Mouse (Mus musculus) C2C12 (cell line): ENCODE results near the gene Fgf11. TPM values are rescaled to one million over a fixed set of nuclear protein-coding genes. Genes with fewer than 3 reads are reported as not detected.

Experiments
- H3K27me3 ChIP-seq: one replicate; pipeline ENCODE4 v1.6.1; 2011; ENCODE audit not compliant: control insufficient read depth, insufficient read depth, insufficient read length
- H3K36me3 ChIP-seq: one replicate; pipeline ENCODE4 v1.6.1; 2011; ENCODE audit not compliant: control insufficient read depth, insufficient read depth
- H3K4me3 ChIP-seq: one replicate; pipeline ENCODE4 v1.5.1; 2011; ENCODE audit warnings: mild to moderate bottlenecking, control low read depth; ENCODE audit not compliant: poor library complexity, insufficient read depth, severe bottlenecking
- H3K79me2 ChIP-seq: one replicate; pipeline ENCODE4 v1.6.1; 2011; ENCODE audit not compliant: control insufficient read depth, insufficient read depth
- H3K79me3 ChIP-seq: one replicate; pipeline ENCODE4 v1.6.1; 2011; ENCODE audit warnings: low read depth, control low read depth
- H3ac ChIP-seq: one replicate; pipeline ENCODE3; 2011; ENCODE audit warnings: low read depth; ENCODE audit not compliant: control insufficient read depth, insufficient read length
- CEBPB ChIP-seq: IDR thresholded peaks from one replicate; pipeline ENCODE4 v1.6.1; 2011; ENCODE audit warnings: low read depth, mild to moderate bottlenecking, control low read depth, moderate library complexity
- CTCF ChIP-seq: IDR thresholded peaks from one replicate; pipeline ENCODE4 v1.5.1; 2011; ENCODE audit not compliant: control insufficient read depth, insufficient read depth, insufficient read length
- FOSL1 ChIP-seq: IDR thresholded peaks from one replicate; pipeline ENCODE4 v1.8.0; 2011; ENCODE audit warnings: mild to moderate bottlenecking, low read length; ENCODE audit not compliant: poor library complexity, insufficient read depth, severe bottlenecking
- MAX ChIP-seq: IDR thresholded peaks from one replicate; pipeline ENCODE4 v1.6.1; 2011; ENCODE audit warnings: mild to moderate bottlenecking, control low read depth
- MYOD1 ChIP-seq: IDR thresholded peaks from one replicate; pipeline ENCODE4 v1.6.1; 2011; ENCODE audit warnings: low read depth; ENCODE audit not compliant: control insufficient read depth, insufficient read length
- MYOG ChIP-seq: IDR thresholded peaks from one replicate; pipeline ENCODE4 v1.6.1; 2011; ENCODE audit not compliant: control insufficient read depth, insufficient read length; ENCODE audit errors: extremely low read depth
- USF1 ChIP-seq: IDR thresholded peaks from one replicate; pipeline ENCODE4 v1.6.1; 2011; ENCODE audit warnings: low read depth, mild to moderate bottlenecking, control low read depth, moderate library complexity
- polyA plus RNA-seq: library from polyadenylated mRNA; unstranded; fragments of >200 nt; fragmentation: generic; extraction: Trizol; gene quantifications from one replicate; pipeline ENCODE4 v1.2.1, GENCODE M21; 2012; ENCODE audit warnings: missing spikeins

Gene Fgf11
- polyA plus RNA-seq, 1 experiment = 4.2 TPM

- H3K79me2 ChIP-seq = peaks cover 18% of the 10 kb centered on the region
- no peak for TF ChIP-seq USF1
- TF ChIP-seq MYOD1 = no peak
- no peak for TF ChIP-seq FOSL1
- TF ChIP-seq CTCF = no peak
- no peak for TF ChIP-seq CEBPB
- TF ChIP-seq MYOG = no peak
- TF ChIP-seq MAX = no peak
- H3ac ChIP-seq = peak overlapping the region; percentile 10
- peak overlapping the region; percentile 76 for H3K4me3 ChIP-seq
- no peaks in the 10 kb centered on the region for H3K79me3 ChIP-seq
- H3K36me3 ChIP-seq = peaks cover 12% of the 10 kb centered on the region
- H3K27me3 ChIP-seq = no peaks in the 10 kb centered on the region
Observed at GRCm38 (mm10) chr11:69836703-69837576, 35.3 kb upstream of the Fgf11 start.

- Histone ChIP-seq H3K27me3 (no peaks in the 10 kb centered on the region), H3K4me3 (peak overlapping the region; percentile 6), H3K79me2 (peaks cover 18% of the 10 kb centered on the region), H3K79me3 (no peaks in the 10 kb centered on the region), H3ac (no peak overlapping the region), H3K36me3 (peaks cover 12% of the 10 kb centered on the region)
- no peak for TF ChIP-seq CTCF
- TF ChIP-seq MAX = no peak
- TF ChIP-seq USF1 = no peak
- no peak for TF ChIP-seq MYOG
- no peak for TF ChIP-seq CEBPB
- no peak for TF ChIP-seq MYOD1
- no peak for TF ChIP-seq FOSL1
Observed at GRCm38 (mm10) chr11:69835966-69836335, 34.3 kb upstream of the Fgf11 start.

DNA sequence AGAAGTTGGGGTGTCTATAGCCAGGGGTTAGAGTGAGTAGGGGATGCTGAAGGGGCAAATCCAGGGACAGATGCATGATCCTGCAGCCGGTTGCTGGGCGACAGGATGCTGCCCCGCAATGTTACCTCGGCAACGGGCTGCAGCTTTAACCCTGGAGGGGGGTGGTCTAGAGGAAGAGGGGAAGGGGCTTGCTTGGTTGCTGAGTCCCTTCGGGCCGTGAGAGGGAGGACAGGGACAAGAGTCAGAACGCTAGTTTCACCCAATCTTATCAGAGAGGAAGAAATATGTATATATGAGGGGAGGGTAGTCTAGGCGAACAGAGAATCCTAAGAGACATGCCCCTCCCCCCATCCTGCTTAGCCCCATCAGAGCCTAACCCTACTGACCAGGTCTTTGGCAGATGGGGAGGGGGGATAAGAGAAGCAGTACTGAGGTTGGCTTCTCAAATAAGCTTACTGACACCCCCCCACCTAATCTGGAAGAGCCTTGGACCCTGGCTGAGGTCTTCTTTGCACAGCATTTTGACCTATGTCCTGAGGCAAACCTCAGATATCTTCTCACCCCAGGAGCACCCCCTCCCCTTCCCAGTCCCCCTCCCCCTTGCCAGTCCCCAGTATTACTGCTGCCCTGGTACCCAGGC is 33.8 kb upstream of the Fgf11 start:
- TF ChIP-seq CEBPB = no peak
- no peak for TF ChIP-seq MYOD1
- no peak for TF ChIP-seq CTCF
- TF ChIP-seq MYOG = no peak
- TF ChIP-seq FOSL1 = no peak
- no peak for TF ChIP-seq MAX
- no peak for TF ChIP-seq USF1
- H3K4me3 ChIP-seq = peak overlapping the region; percentile 6
- H3K79me2 ChIP-seq = peaks cover 18% of the 10 kb centered on the region
- H3ac ChIP-seq = no peak overlapping the region
- H3K79me3 ChIP-seq = no peaks in the 10 kb centered on the region
- H3K36me3 ChIP-seq = peaks cover 12% of the 10 kb centered on the region
- no peaks in the 10 kb centered on the region for H3K27me3 ChIP-seq

- Histone ChIP-seq H3K27me3 (no peaks in the 10 kb centered on the region), H3ac (no peak overlapping the region)
Observed at GRCm38 (mm10) chr11:69834001-69834549, 32.4 kb upstream of the Fgf11 start.

GRCm38 (mm10) chr11:69833554-69833953 is 31.9 kb upstream of the Fgf11 start:
- H3K4me3 ChIP-seq = no peak overlapping the region
- H3K79me3 ChIP-seq = no peaks in the 10 kb centered on the region
- no peaks in the 10 kb centered on the region for H3K27me3 ChIP-seq
- H3K79me2 ChIP-seq = peaks cover 9% of the 10 kb centered on the region
- H3ac ChIP-seq = no peak overlapping the region
- no peak for TF ChIP-seq FOSL1
- TF ChIP-seq CEBPB = no peak
- no peak for TF ChIP-seq CTCF
- TF ChIP-seq USF1 = no peak
- TF ChIP-seq MYOG = no peak
- TF ChIP-seq MAX = no peak
- no peak for TF ChIP-seq MYOD1
- H3K36me3 ChIP-seq = peaks cover 12% of the 10 kb centered on the region

More at GRCm38 (mm10) chr11:69834001-69834549, 32.4 kb upstream of the Fgf11 start:
- H3K36me3 ChIP-seq = peaks cover 12% of the 10 kb centered on the region
- H3K4me3 ChIP-seq = no peak overlapping the region
- no peaks in the 10 kb centered on the region for H3K79me3 ChIP-seq
- TF ChIP-seq FOSL1 (no peak), MYOG (no peak), USF1 (no peak), CEBPB (no peak), MAX (no peak), CTCF (no peak), MYOD1 (no peak)
- H3K79me2 ChIP-seq = peaks cover 13% of the 10 kb centered on the region
